1 mouse cellular context compared by ENCODE assay signal in genomic region chr19:4961928-4962601, GRCm38 (mm10).
A peak's percentile ranks its signal among the peaks of the same experiment; 100 is the strongest.
TF ChIP-seq lines count a peak whose summit lies in the region.

Mrpl11 (plus strand) TSS chr19:4962147.

TF ChIP-seq in MEL, 35 proteins besides CTCF, POLR2A, EP300 and RAD21 (continued from another document):
- no peak for TF ChIP-seq POLR2AphosphoS5 (IDR thresholded peaks at IDR 0.05; ENCODE audit: borderline replicate concordance, low read depth, low read length)
- TF ChIP-seq ELF1 (IDR thresholded peaks at IDR 0.05; ENCODE audit: low read depth, low read length) = no peak; the same call in 1 of the 2 replicates
- TF ChIP-seq ETS1 (IDR thresholded peaks at IDR 0.05; ENCODE audit: low read depth, low read length) = no peak
- TF ChIP-seq MAZ (IDR thresholded peaks at IDR 0.05; ENCODE audit: low read depth, low read length) = 0 out of 2 replicates have a peak, but pooled peaks have one; percentile 24
- TF ChIP-seq MEF2A (IDR thresholded peaks at IDR 0.05; ENCODE audit: extremely low read depth, insufficient replicate concordance, low read depth, low read length, poor library complexity, severe bottlenecking) = no peak
- TF ChIP-seq POLR2AphosphoS2 (IDR thresholded peaks at IDR 0.05; ENCODE audit: low read length) = no peak
